Mouse (Mus musculus) liver, embryonic 13.5 days (tissue): ENCODE measurements around the gene Gpr62. TPM values are rescaled to one million over a fixed set of nuclear protein-coding genes. Genes with fewer than 3 reads are reported as not detected.
"Not testable (repeated sequence)": the region's sequence is repeated elsewhere in the genome, so short reads cannot be mapped to it uniquely, and the experiment has no call there.

Source experiments
- ATAC-seq: fragments of 200-750 bp; cut with Nextera tagmentation; 2 replicates; pipeline ENCODE4 v1.8.0; 2017; ENCODE audit warnings: low read depth, mild to moderate bottlenecking, moderate number of reproducible peaks, moderate library complexity
- DNase-seq: peaks from one replicate; pipeline ENCODE4 v3.0.0; 2022
- H3K27ac ChIP-seq: fragments of 300-500 bp; sonication (generic); 2 replicates; pipeline ENCODE4 v1.5.1; 2015; ENCODE audit warnings: moderate library complexity, mild to moderate bottlenecking, inconsistent platforms
- H3K27me3 ChIP-seq: fragments of 300-500 bp; sonication (generic); 2 replicates; pipeline ENCODE4 v1.6.1; 2015; ENCODE audit warnings: mild to moderate bottlenecking, inconsistent platforms
- H3K36me3 ChIP-seq: fragments of 300-500 bp; sonication (generic); 2 replicates; pipeline ENCODE4 v1.6.1; 2015; ENCODE audit warnings: mild to moderate bottlenecking, inconsistent platforms
- H3K4me1 ChIP-seq: fragments of 300-500 bp; sonication (generic); replicated peaks from 2 replicates; pipeline ENCODE4 v1.6.1; 2015; ENCODE audit warnings: inconsistent platforms
- H3K4me2 ChIP-seq: fragments of 300-500 bp; sonication (generic); 2 replicates; pipeline ENCODE4 v1.6.1; 2015; ENCODE audit warnings: inconsistent platforms, mild to moderate bottlenecking, moderate library complexity
- H3K4me3 ChIP-seq: fragments of 300-500 bp; sonication (generic); replicated peaks from 2 replicates; pipeline ENCODE4 v1.5.1; 2015; ENCODE audit warnings: mild to moderate bottlenecking, inconsistent platforms
- H3K9ac ChIP-seq: fragments of 300-500 bp; sonication (generic); 2 replicates; pipeline ENCODE4 v1.6.1; 2015; ENCODE audit warnings: mild to moderate bottlenecking, inconsistent platforms
- H3K9me3 ChIP-seq: fragments of 300-500 bp; sonication (generic); replicated peaks from 2 replicates; pipeline ENCODE4 v1.6.1; 2016; ENCODE audit warnings: inconsistent platforms
- WGBS: fragments of 180-500 bp; shearing (Covaris S2); methylation state at CpG from one replicate; pipeline ENCODE4 v1.1.7; 2015; ENCODE audit not compliant: insufficient replicate concordance; 5-methylcytosine and 5-hydroxymethylcytosine counted together
- polyA plus RNA-seq: library from polyadenylated mRNA; unstranded; fragments of >200 nt; fragmentation: Nextera tagmentation; extraction: Ambion mirVana; gene quantifications from 2 replicates; pipeline ENCODE4 v1.2.1, GENCODE M21; 2015

The Gpr62 gene
- 0.09 TPM in 1 of 2 replicates, not detected in the other for polyA plus RNA-seq

- Histone ChIP-seq H3K27ac (no peak within 1 kb of the TSS), H3K9ac (peak within 1 kb of the TSS; percentile 39; the same call in 1 of the 2 replicates), H3K4me1 (peaks cover 21% of the 10 kb centered on the region), H3K4me3 (peak within 1 kb of the TSS; percentile 59), H3K36me3 (peaks cover 6% of the 10 kb centered on the region), H3K27me3 (peaks cover 40% of the 10 kb centered on the region), H3K9me3 (no peaks in the 10 kb centered on the region), H3K4me2 (peak within 1 kb of the TSS; percentile 76)
- DNase-seq (no peak), ATAC-seq (no peak)
- 35% methylated on average over 26 of the region's 26 CpGs for WGBS
Measured at GRCm38 (mm10) chr9:106465571-106466200, at the start of gene Gpr62. Gene Gpr62, minus strand, starts transcription at chr9:106465938.

DNA sequence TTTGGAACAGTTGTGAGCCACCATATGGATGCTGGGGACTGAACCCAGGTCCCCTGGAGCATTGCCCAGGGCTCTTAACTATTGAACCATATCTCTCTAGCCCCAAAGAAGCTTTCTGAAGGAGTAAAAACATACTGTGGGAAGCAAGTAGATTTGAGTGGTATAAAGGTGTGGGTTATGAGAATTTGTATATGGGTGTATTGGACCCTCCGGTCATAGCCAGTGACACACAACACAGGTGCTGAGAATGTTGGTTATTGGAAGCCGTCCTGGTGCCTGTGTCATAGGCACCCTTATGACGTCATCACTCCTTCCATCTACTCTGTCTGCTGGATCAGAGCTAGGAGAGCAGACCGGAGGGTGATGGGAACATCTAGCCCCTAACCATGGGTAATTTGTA is 48.5 kb upstream of the Gpr62 start, which contains the start of gene Iqcf5:
Gene Iqcf5 (plus strand): TSS at position 301 of the 400 bp plus-strand sequence.
- Histone ChIP-seq H3K36me3 (no peaks in the 10 kb centered on the region), H3K4me1 (peaks cover 12% of the 10 kb centered on the region; the same call in 1 of the 2 replicates), H3K9me3 (no peaks in the 10 kb centered on the region), H3K4me3 (no peak within 1 kb of the TSS), H3K9ac (no peak within 1 kb of the TSS), H3K27ac (no peak within 1 kb of the TSS), H3K27me3 (no peaks in the 10 kb centered on the region), H3K4me2 (no peak within 1 kb of the TSS)
- 64% methylated on average over 4 of the region's 4 CpGs for WGBS
- DNase-seq, result no peak
- ATAC-seq, result no peak

- Histone ChIP-seq H3K4me2 (no peak overlapping the region), H3K27ac (no peak overlapping the region), H3K9me3 (no peaks in the 10 kb centered on the region), H3K9ac (no peak overlapping the region), H3K36me3 (no peaks in the 10 kb centered on the region), H3K27me3 (no peaks in the 10 kb centered on the region), H3K4me3 (no peak overlapping the region), H3K4me1 (peaks cover 9% of the 10 kb centered on the region; the same call in 1 of the 2 replicates)
- 64% methylated on average over 6 of the region's 6 CpGs for WGBS
- ATAC-seq, result no peak
- DNase-seq, result no peak
Measured at GRCm38 (mm10) chr9:106513566-106513965, 47.8 kb upstream of the Gpr62 start.

GRCm38 (mm10) chr9:106512729-106513450 is 47.2 kb upstream of the Gpr62 start:
- Histone ChIP-seq H3K4me3 (no peak overlapping the region), H3K4me2 (no peak overlapping the region), H3K4me1 (peaks cover 9% of the 10 kb centered on the region; the same call in 1 of the 2 replicates), H3K27me3 (no peaks in the 10 kb centered on the region), H3K9me3 (no peaks in the 10 kb centered on the region), H3K36me3 (no peaks in the 10 kb centered on the region), H3K9ac (no peak overlapping the region), H3K27ac (no peak overlapping the region)
- DNase-seq, result no peak
- 43% methylated on average over 13 of the region's 13 CpGs for WGBS
- ATAC-seq, result no peak

DNA sequence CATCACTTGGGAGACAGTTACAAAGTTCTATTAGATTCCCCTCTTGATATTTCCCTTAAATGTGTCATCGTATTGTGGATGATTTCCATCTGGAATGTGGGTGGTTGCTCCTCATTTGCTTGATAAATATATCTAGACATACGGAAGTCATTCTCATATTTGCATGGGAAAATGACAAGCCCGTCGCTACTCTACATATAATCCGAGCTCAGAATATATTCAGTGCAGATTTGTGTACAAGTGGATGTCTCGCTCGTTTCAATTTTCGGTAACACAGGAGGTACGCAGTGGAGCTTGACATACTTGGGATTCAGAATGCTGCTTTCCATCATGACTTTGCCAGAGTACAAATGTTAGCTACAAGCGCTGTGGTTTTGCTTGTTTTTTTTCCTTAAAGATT is 43.6 kb upstream of the Gpr62 start:
- Histone ChIP-seq H3K4me2 (no peak overlapping the region), H3K9ac (no peak overlapping the region), H3K4me3 (no peak overlapping the region), H3K36me3 (no peaks in the 10 kb centered on the region), H3K4me1 (peaks cover 9% of the 10 kb centered on the region; the same call in 1 of the 2 replicates), H3K9me3 (no peaks in the 10 kb centered on the region), H3K27ac (no peak overlapping the region), H3K27me3 (no peaks in the 10 kb centered on the region)
- ATAC-seq, result no peak
- DNase-seq, result no peak
- WGBS, result 70% methylated on average over 10 of the region's 10 CpGs

DNA sequence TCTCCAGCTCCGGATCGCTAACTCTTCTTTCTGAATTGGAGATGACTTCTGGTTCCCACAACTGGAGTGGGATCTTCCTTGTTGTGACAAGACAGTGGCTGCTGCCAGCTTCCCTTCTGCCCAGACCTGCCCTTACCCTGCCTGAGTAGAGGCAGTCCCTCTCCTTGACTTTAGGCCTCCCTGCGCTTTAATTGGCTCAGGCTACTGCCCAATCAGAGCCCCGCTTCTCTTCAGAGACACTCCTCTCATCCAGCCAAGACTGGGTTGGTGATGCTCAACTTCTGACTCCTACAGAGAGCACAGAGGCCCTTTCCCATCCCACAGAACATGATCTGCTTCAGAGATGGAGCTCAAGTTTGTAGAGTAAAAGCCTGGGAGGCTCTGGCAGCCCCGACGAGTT is 38.5 kb upstream of the Gpr62 start:
- WGBS, result 60% methylated on average over 6 of the region's 6 CpGs

GRCm38 (mm10) chr9:106501846-106502245 is 36.1 kb upstream of the Gpr62 start:
- ATAC-seq, result no peak
- no peak overlapping the region for H3K27ac ChIP-seq
- H3K4me3 ChIP-seq, result no peak overlapping the region
- no peaks in the 10 kb centered on the region for H3K27me3 ChIP-seq
- H3K9ac ChIP-seq, result no peak overlapping the region
- H3K9me3 ChIP-seq, result no peaks in the 10 kb centered on the region
- 78% methylated on average over 22 of the region's 22 CpGs for WGBS
- H3K4me1 ChIP-seq, result no peaks in the 10 kb centered on the region
- H3K4me2 ChIP-seq, result no peak overlapping the region
- H3K36me3 ChIP-seq, result no peaks in the 10 kb centered on the region
- no peak for DNase-seq

More for the DNA sequence above, 38.5 kb upstream of the Gpr62 start:
- Histone ChIP-seq H3K9me3 (no peaks in the 10 kb centered on the region), H3K4me2 (no peak overlapping the region), H3K27ac (no peak overlapping the region), H3K4me1 (no peaks in the 10 kb centered on the region), H3K36me3 (no peaks in the 10 kb centered on the region), H3K9ac (no peak overlapping the region), H3K27me3 (no peaks in the 10 kb centered on the region), H3K4me3 (no peak overlapping the region)
- ATAC-seq (no peak), DNase-seq (no peak)

GRCm38 (mm10) chr9:106499667-106500066 is 33.9 kb upstream of the Gpr62 start, which contains the start of gene Iqcf1:
Gene Iqcf1, plus strand, starts transcription at chr9:106499967.
- H3K4me3 ChIP-seq, result no peak within 1 kb of the TSS
- no peaks in the 10 kb centered on the region for H3K27me3 ChIP-seq
- no peak for ATAC-seq
- no peaks in the 10 kb centered on the region for H3K36me3 ChIP-seq
- H3K4me1 ChIP-seq, result no peaks in the 10 kb centered on the region
- 80% methylated on average over 6 of the region's 6 CpGs for WGBS
- no peak within 1 kb of the TSS for H3K9ac ChIP-seq
- H3K4me2 ChIP-seq, result no peak within 1 kb of the TSS
- DNase-seq, result no peak
- no peak within 1 kb of the TSS for H3K27ac ChIP-seq
- no peaks in the 10 kb centered on the region for H3K9me3 ChIP-seq

GRCm38 (mm10) chr9:106487602-106488001 is 21.9 kb upstream of the Gpr62 start:
- ATAC-seq, H3K27ac ChIP-seq, H3K4me2 ChIP-seq, H3K9me3 ChIP-seq, DNase-seq, H3K9ac ChIP-seq, H3K4me3 ChIP-seq, H3K27me3 ChIP-seq, H3K4me1 ChIP-seq: not testable (repeated sequence)
- H3K36me3 ChIP-seq, result peaks cover 36% of the 10 kb centered on the region
- 62% methylated on average over 6 of the region's 6 CpGs for WGBS

DNA sequence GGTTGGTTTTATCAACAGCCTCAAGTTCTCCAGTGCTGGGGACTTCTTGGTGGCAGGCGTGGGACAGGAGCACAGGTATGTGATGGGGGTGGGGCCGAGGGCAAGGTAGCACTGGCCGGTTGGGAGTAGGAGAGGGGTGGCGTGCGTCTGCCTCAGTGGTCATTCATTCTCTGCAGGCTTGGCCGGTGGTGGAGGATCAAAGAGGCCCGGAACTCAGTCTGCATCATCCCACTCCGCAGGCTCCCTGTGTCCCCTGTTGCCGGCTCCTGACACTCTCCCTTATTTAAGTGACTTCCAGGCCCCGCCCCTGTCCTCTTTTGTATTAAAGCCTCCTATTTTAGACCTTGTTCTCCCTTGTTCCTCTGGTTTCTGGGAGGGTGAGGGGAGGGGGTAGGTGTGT is 19.3 kb upstream of the Gpr62 start:
- Histone ChIP-seq H3K27ac (no peak overlapping the region), H3K27me3 (no peaks in the 10 kb centered on the region), H3K4me2 (no peak overlapping the region), H3K4me1 (no peaks in the 10 kb centered on the region), H3K9ac (no peak overlapping the region), H3K9me3 (no peaks in the 10 kb centered on the region), H3K4me3 (no peak overlapping the region), H3K36me3 (peaks cover 57% of the 10 kb centered on the region)
- DNase-seq, result no peak
- WGBS, result 85% methylated on average over 10 of the region's 10 CpGs
- no peak for ATAC-seq

GRCm38 (mm10) chr9:106483606-106484005 is 17.9 kb upstream of the Gpr62 start:
- Histone ChIP-seq H3K9ac (no peak overlapping the region), H3K4me2 (no peak overlapping the region), H3K27ac (no peak overlapping the region), H3K4me3 (no peak overlapping the region), H3K27me3 (no peaks in the 10 kb centered on the region), H3K9me3 (no peaks in the 10 kb centered on the region), H3K36me3 (peaks cover 64% of the 10 kb centered on the region), H3K4me1 (peaks cover 8% of the 10 kb centered on the region)
- DNase-seq (no peak), ATAC-seq (0 out of 2 replicates have a peak, but pooled peaks have one; percentile 11)
- WGBS, result 88% methylated on average over 17 of the region's 17 CpGs
